Mouse (Mus musculus) erythroblast, embryonic 14.5 days (primary cell): Measurements from ENCODE around the gene Slc27a1.

ENCODE experiments used
- GATA1 ChIP-seq: IDR thresholded peaks from 2 replicates; pipeline ENCODE4 v1.6.1; 2012; ENCODE audit warnings: low read length, inconsistent platforms, mixed read lengths
- TAL1 ChIP-seq: IDR thresholded peaks from 3 replicates; pipeline ENCODE4 v1.6.1; 2012; ENCODE audit warnings: low read length, inconsistent platforms, mixed read lengths

- TF ChIP-seq GATA1 (no peak), TAL1 (no peak)
These were observed 15.9 kb upstream of the Slc27a1 start for GRCm38 (mm10) chr8:71552770-71553169.
